Mouse (Mus musculus) retina, postnatal 1 day (tissue): ENCODE data around the gene Nalcn.
"Not testable (repeated sequence)": the region's sequence is repeated elsewhere in the genome, so short reads cannot be mapped to it uniquely, and the experiment has no call there.

Experiments used
- DNase-seq: peaks from one replicate; pipeline ENCODE4 v3.0.0-alpha.2; 2012

The Nalcn gene

GRCm38 (mm10) chr14:123626501-123627179, at the start of gene Nalcn:
Gene Nalcn (minus strand): TSS chr14:123627144.
- DNase-seq: peak; percentile 71

GRCm38 (mm10) chr14:123671076-123671475, 44.1 kb upstream of the Nalcn start:
- not testable (repeated sequence) for DNase-seq

- DNase-seq: no peak
These were observed 37.5 kb upstream of the Nalcn start for GRCm38 (mm10) chr14:123664451-123664850.

- no peak for DNase-seq
These were observed 36.3 kb upstream of the Nalcn start for GRCm38 (mm10) chr14:123663206-123663605.

GRCm38 (mm10) chr14:123662386-123662785, 35.4 kb upstream of the Nalcn start:
- DNase-seq: no peak

GRCm38 (mm10) chr14:123661091-123661491, 34.1 kb upstream of the Nalcn start:
- DNase-seq: peak; percentile 68

GRCm38 (mm10) chr14:123659921-123660385, 33.0 kb upstream of the Nalcn start, which contains the start of gene Itgbl1:
Gene Itgbl1 (plus strand): TSS chr14:123659971.
- peak; percentile 14 for DNase-seq

GRCm38 (mm10) chr14:123627180-123627562, 227 bp upstream of the Nalcn start:
- DNase-seq: no peak

- DNase-seq: peak; percentile 76
These were observed 4.0 kb downstream of the Nalcn start for GRCm38 (mm10) chr14:123622969-123623368.

GRCm38 (mm10) chr14:123595265-123595664, 31.7 kb downstream of the Nalcn start:
- DNase-seq: no peak

GRCm38 (mm10) chr14:123587412-123587811, 39.5 kb downstream of the Nalcn start:
- no peak for DNase-seq

GRCm38 (mm10) chr14:123582433-123582832, 44.5 kb downstream of the Nalcn start:
- DNase-seq: no peak

- DNase-seq: no peak
These were observed 51.6 kb downstream of the Nalcn start for GRCm38 (mm10) chr14:123575356-123575755.

- DNase-seq: no peak
These were observed 52.0 kb downstream of the Nalcn start for GRCm38 (mm10) chr14:123574936-123575335.

GRCm38 (mm10) chr14:123566599-123566998, 60.3 kb downstream of the Nalcn start:
- no peak for DNase-seq

GRCm38 (mm10) chr14:123555533-123555932, 71.4 kb downstream of the Nalcn start:
- no peak for DNase-seq

GRCm38 (mm10) chr14:123554936-123555335, 72.0 kb downstream of the Nalcn start:
- peak; percentile 7 for DNase-seq

GRCm38 (mm10) chr14:123542362-123542761, 84.6 kb downstream of the Nalcn start:
- DNase-seq: no peak

- DNase-seq: no peak
These were observed 91.3 kb downstream of the Nalcn start for GRCm38 (mm10) chr14:123535636-123536035.

GRCm38 (mm10) chr14:123533000-123533399, 93.9 kb downstream of the Nalcn start:
- DNase-seq: no peak

GRCm38 (mm10) chr14:123531271-123531670, 95.7 kb downstream of the Nalcn start:
- no peak for DNase-seq

- DNase-seq: no peak
These were observed 97.8 kb downstream of the Nalcn start for GRCm38 (mm10) chr14:123529143-123529542.

- peak; percentile 82 for DNase-seq
These were observed 113.4 kb downstream of the Nalcn start for GRCm38 (mm10) chr14:123513376-123514141.

GRCm38 (mm10) chr14:123512923-123513322, 114.0 kb downstream of the Nalcn start:
- DNase-seq: no peak
